ENCODE assay signal across 14 mouse cellular contexts in the genomic region with DNA sequence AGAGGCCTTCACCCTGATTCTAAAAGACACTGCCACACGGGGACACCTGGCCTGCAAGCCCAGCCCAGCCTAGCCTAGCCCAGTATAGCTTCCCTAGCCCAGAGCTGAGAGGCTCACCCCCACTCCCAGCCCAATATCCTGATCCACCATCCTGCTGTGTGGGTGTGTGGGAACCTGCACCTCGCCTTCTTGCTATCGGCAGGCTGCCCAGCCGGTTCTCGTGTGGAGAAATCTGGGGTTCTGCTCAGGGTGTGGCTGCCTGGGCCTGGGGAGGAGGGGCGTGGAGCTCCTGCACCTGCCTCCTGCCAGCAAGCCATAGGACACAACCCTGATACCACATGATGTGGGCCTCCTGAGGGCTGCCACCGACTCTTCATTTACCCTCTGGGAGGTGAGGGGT. TPM values are rescaled to one million over a fixed set of nuclear protein-coding genes. Genes with fewer than 3 reads are reported as not detected.
DNase-seq lines count a peak whose midpoint lies in the region; ATAC-seq lines count a peak whose summit lies in the region.
"Had no signal": no experiment of that assay in that cellular context is flagged by ENCODE, and none has a peak within 500 bp of the region (broad histone marks: within the 10 kb centered on the region; RNA-seq: fewer than 3 reads in every experiment).

No protein-coding gene starts in this region.

- peak; percentile 42; the same call in 1 of the 2 replicates for ATAC-seq in intestine, embryonic 14.5 days (replicated peaks; ENCODE audit: low FRiP score, low TSS enrichment, low read depth)
- ATAC-seq in stomach, embryonic 14.5 days (ENCODE audit: insufficient number of reproducible peaks, insufficient read depth, low FRiP score, low read depth): peak; percentile 54
- ATAC-seq: forebrain, embryonic 16.5 days had no signal

- no peak overlapping the region for H3K9ac ChIP-seq in intestine, embryonic 14.5 days (ENCODE audit: low read length)
- no peak overlapping the region for H3K9ac ChIP-seq in stomach, embryonic 14.5 days (replicated peaks; ENCODE audit: low read depth, low read length)
- H3K9ac ChIP-seq: midbrain, embryonic 12.5 days had no signal

- peak; percentile 22 to 47 for DNase-seq in lung, adult 18-20 months
- DNase-seq in lung, postnatal 4 days: no peak
- no peak for DNase-seq in intestine, embryonic 14.5 days (ENCODE audit: low spot score)
- DNase-seq in layer of hippocampus, postnatal 14 days (ENCODE audit: low spot score in 2 of 2): peak; percentile 38 to 50
- no peak for DNase-seq in cerebellum, adult 8-10 months
- no peak for DNase-seq in retina, postnatal 1 day
- DNase-seq: cerebellum, postnatal 25 days; heart, postnatal 14 days; kidney, postnatal 25 days; lung, postnatal 10 days; thymus, postnatal 14 days had no signal

- no peak overlapping the region for H3K4me3 ChIP-seq in intestine, embryonic 14.5 days (ENCODE audit: low read depth, low read length)
- H3K4me3 ChIP-seq in stomach, embryonic 14.5 days (ENCODE audit: low read depth, low read length): no peak overlapping the region
- H3K4me3 ChIP-seq: midbrain, embryonic 12.5 days had no signal

- no peaks in the 10 kb centered on the region; the same call in 1 of the 2 replicates for H3K4me1 ChIP-seq in intestine, embryonic 14.5 days (replicated peaks; ENCODE audit: control insufficient read depth, insufficient read depth, low read length)
- H3K4me1 ChIP-seq in stomach, embryonic 14.5 days (ENCODE audit: control insufficient read depth, insufficient read depth, low read length): 0 out of 2 replicates have a peak, but pooled peaks cover 2% of the 10 kb centered on the region

- WGBS in intestine, embryonic 14.5 days: 72% methylated on average over 7 of the region's 7 CpGs
- 64% methylated on average over 7 of the region's 7 CpGs for WGBS in stomach, embryonic 14.5 days

- H3K27ac ChIP-seq in intestine, embryonic 14.5 days (ENCODE audit: low read depth): no peak overlapping the region
- H3K27ac ChIP-seq in stomach, embryonic 14.5 days (ENCODE audit: low read length): no peak overlapping the region
- H3K27ac ChIP-seq: midbrain, embryonic 12.5 days had no signal

- H3K36me3 ChIP-seq in intestine, embryonic 14.5 days (ENCODE audit: control insufficient read depth, insufficient read depth, low read length): no peaks in the 10 kb centered on the region
- no peaks in the 10 kb centered on the region for H3K36me3 ChIP-seq in stomach, embryonic 14.5 days (ENCODE audit: control insufficient read depth, insufficient read depth, low read length)
- H3K36me3 ChIP-seq: midbrain, embryonic 12.5 days had no signal

- H3K9me3 ChIP-seq in intestine, embryonic 14.5 days (ENCODE audit: control insufficient read depth, low read length): no peaks in the 10 kb centered on the region
- H3K9me3 ChIP-seq in stomach, embryonic 14.5 days (ENCODE audit: control insufficient read depth, low read depth, low read length): no peaks in the 10 kb centered on the region
- H3K9me3 ChIP-seq: midbrain, embryonic 12.5 days had no signal

- H3K4me2 ChIP-seq in intestine, embryonic 14.5 days (ENCODE audit: low read length): no peak overlapping the region
- no peak overlapping the region for H3K4me2 ChIP-seq in stomach, embryonic 14.5 days (replicated peaks; ENCODE audit: low read depth, low read length)
- H3K4me2 ChIP-seq: midbrain, embryonic 12.5 days had no signal

- no peaks in the 10 kb centered on the region for H3K27me3 ChIP-seq in intestine, embryonic 14.5 days (replicated peaks; ENCODE audit: control insufficient read depth, insufficient read depth, low read length)
- no peaks in the 10 kb centered on the region for H3K27me3 ChIP-seq in stomach, embryonic 14.5 days (ENCODE audit: control insufficient read depth, insufficient read depth, low read length)

RNA-seq across cellular contexts. Expression of gene Aspg, which starts 11.2 kb away (rescaled TPM):
- polyA plus RNA-seq in intestine, embryonic 14.5 days (2014; fragmentation: Nextera tagmentation; extraction: Ambion mirVana): 16.6 and 16.9 TPM in 2 replicates
- 1 to 10 TPM; 4.2 to 4.7 TPM for total RNA-seq in layer of hippocampus, postnatal 14 days (2021)
- 1.7 TPM in 2 replicates for polyA plus RNA-seq in stomach, embryonic 14.5 days (2014; fragmentation: Nextera tagmentation; extraction: Ambion mirVana)

RNA-seq across cellular contexts. Expression of gene Kif26a, which starts 28.4 kb away (rescaled TPM):
- polyA plus RNA-seq in intestine, embryonic 14.5 days (2014; fragmentation: Nextera tagmentation; extraction: Ambion mirVana): 2.6 and 3.6 TPM in 2 replicates
- 1 to 10 TPM; 7.0 to 8.9 TPM for total RNA-seq in layer of hippocampus, postnatal 14 days (2021)
- 2.9 and 3.0 TPM in 2 replicates for polyA plus RNA-seq in stomach, embryonic 14.5 days (2014; fragmentation: Nextera tagmentation; extraction: Ambion mirVana)

Comparison
In these comparisons a context has a peak if more than half of its experiments do, and no peak if none do; other contexts are left out.
1. DNase-seq: peak in lung, adult 18-20 months (2 of 2) and layer of hippocampus, postnatal 14 days (2 of 2); none in lung, postnatal 4 days (0 of 2), intestine, embryonic 14.5 days (single experiment), cerebellum, adult 8-10 months (single experiment) and retina, postnatal 1 day (single experiment).